Mouse (Mus musculus) liver, embryonic 12.5 days (tissue): ENCODE measurements around the gene Asb5. TPM values are rescaled to one million over a fixed set of nuclear protein-coding genes. Genes with fewer than 3 reads are reported as not detected.

Experiments used
- ATAC-seq: fragments of 200-750 bp; cut with Nextera tagmentation; 2 replicates; pipeline ENCODE4 v1.8.0; 2017; ENCODE audit warnings: moderate number of reproducible peaks, mild to moderate bottlenecking, moderate library complexity
- H3K27ac ChIP-seq: fragments of 300-500 bp; sonication (generic); 2 replicates; pipeline ENCODE4 v1.5.1; 2016; ENCODE audit warnings: mild to moderate bottlenecking
- H3K27me3 ChIP-seq: fragments of 300-500 bp; sonication (generic); replicated peaks from 2 replicates; pipeline ENCODE4 v1.6.1; 2016; ENCODE audit warnings: mild to moderate bottlenecking, moderate library complexity
- H3K36me3 ChIP-seq: fragments of 300-500 bp; sonication (generic); 2 replicates; pipeline ENCODE4 v1.6.1; 2016; ENCODE audit warnings: mild to moderate bottlenecking, moderate library complexity
- H3K4me1 ChIP-seq: fragments of 300-500 bp; sonication (generic); 2 replicates; pipeline ENCODE4 v1.6.1; 2016
- H3K4me2 ChIP-seq: fragments of 300-500 bp; sonication (generic); 2 replicates; pipeline ENCODE4 v1.6.1; 2016; ENCODE audit warnings: mild to moderate bottlenecking, moderate library complexity
- H3K4me3 ChIP-seq: fragments of 300-500 bp; sonication (generic); 2 replicates; pipeline ENCODE4 v1.5.1; 2016; ENCODE audit warnings: mild to moderate bottlenecking, moderate library complexity
- H3K9ac ChIP-seq: fragments of 300-500 bp; sonication (generic); 2 replicates; pipeline ENCODE4 v1.6.1; 2016; ENCODE audit warnings: mild to moderate bottlenecking, moderate library complexity
- H3K9me3 ChIP-seq: fragments of 300-500 bp; sonication (generic); replicated peaks from 2 replicates; pipeline ENCODE4 v1.6.1; 2016; ENCODE audit warnings: mild to moderate bottlenecking, moderate library complexity
- WGBS: fragments of 180-500 bp; shearing (Covaris S2); methylation state at CpG from one replicate; pipeline ENCODE4 v1.1.7; 2016; ENCODE audit not compliant: insufficient replicate concordance; 5-methylcytosine and 5-hydroxymethylcytosine counted together
- polyA plus RNA-seq: library from polyadenylated mRNA; unstranded; fragments of >200 nt; fragmentation: Nextera tagmentation; extraction: Ambion mirVana; gene quantifications from 2 replicates; pipeline ENCODE4 v1.2.1, GENCODE M21; 2016

Asb5 gene
- polyA plus RNA-seq, 1 experiment from 2014 or later, result 3.0 TPM

- Histone ChIP-seq H3K4me2 (no peak overlapping the region), H3K4me3 (no peak overlapping the region), H3K9ac (no peak overlapping the region), H3K27ac (no peak overlapping the region), H3K27me3 (no peaks in the 10 kb centered on the region), H3K4me1 (no peaks in the 10 kb centered on the region), H3K9me3 (no peaks in the 10 kb centered on the region), H3K36me3 (no peaks in the 10 kb centered on the region)
- ATAC-seq, result no peak
- WGBS, result 64% methylated on average over 6 of the region's 6 CpGs
Observed at GRCm38 (mm10) chr8:54548383-54548782, 19.0 kb downstream of the Asb5 start.

DNA sequence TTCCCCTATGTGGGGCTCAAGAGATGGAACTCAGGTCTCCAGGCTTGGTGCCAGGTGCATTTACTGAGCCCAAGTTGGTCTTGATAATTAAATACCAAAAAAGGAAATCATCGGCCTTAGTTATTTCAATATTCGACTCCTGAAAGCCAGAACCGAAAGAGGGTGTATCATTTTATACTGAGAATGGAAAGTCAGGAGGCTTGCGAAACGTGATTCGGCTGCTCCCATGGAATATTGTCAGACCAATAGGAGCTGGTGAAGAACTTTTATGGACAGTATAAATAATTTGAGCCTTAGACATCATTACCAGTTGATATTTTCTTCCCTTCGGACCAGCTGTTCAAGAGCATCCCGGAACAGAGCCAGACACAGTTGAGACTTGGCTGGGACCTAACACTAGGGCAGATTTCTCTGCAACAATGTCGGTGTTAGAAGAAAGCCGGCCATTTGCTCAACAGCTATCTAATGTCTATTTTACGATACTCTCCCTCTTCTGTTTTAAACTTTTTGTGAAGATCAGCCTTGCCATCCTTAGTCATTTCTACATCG lies 20.7 kb downstream of the Asb5 start:
- H3K4me1 ChIP-seq, result no peaks in the 10 kb centered on the region
- H3K9ac ChIP-seq, result no peak overlapping the region
- no peak for ATAC-seq
- no peak overlapping the region for H3K27ac ChIP-seq
- H3K4me2 ChIP-seq, result no peak overlapping the region
- WGBS, result 81% methylated on average over 12 of the region's 12 CpGs
- H3K36me3 ChIP-seq, result no peaks in the 10 kb centered on the region
- H3K27me3 ChIP-seq, result no peaks in the 10 kb centered on the region
- no peak overlapping the region for H3K4me3 ChIP-seq
- no peaks in the 10 kb centered on the region for H3K9me3 ChIP-seq

DNA sequence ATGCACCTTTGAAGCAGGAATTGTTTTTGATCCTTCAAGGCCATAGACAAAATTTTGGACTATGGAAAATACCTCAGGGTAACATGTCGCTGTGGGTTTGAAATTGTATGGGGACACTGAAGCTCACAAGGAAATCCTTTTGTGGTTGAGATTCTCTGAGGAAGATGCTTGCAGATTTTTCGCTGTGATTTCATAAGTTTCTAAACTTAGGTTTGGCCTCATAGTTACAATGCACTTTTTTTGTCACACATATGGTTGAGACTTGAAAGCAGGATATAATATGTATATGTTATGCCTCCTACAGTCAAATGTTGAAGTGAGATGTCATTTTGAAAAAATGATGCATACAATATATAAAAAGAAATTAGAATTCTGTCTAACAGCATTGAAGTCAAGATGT lies 25.5 kb downstream of the Asb5 start:
- Histone ChIP-seq H3K4me1 (no peaks in the 10 kb centered on the region), H3K27me3 (no peaks in the 10 kb centered on the region), H3K4me3 (no peak overlapping the region), H3K27ac (no peak overlapping the region), H3K4me2 (no peak overlapping the region), H3K36me3 (no peaks in the 10 kb centered on the region), H3K9ac (no peak overlapping the region), H3K9me3 (no peaks in the 10 kb centered on the region)
- ATAC-seq, result no peak
- 50% methylated on average over 2 of the region's 2 CpGs for WGBS

- H3K4me1 ChIP-seq, result peaks cover 6% of the 10 kb centered on the region; the same call in 1 of the 2 replicates
- H3K9me3 ChIP-seq, result no peaks in the 10 kb centered on the region
- no peaks in the 10 kb centered on the region for H3K27me3 ChIP-seq
- ATAC-seq, result no peak
- 31% methylated on average over 4 of the region's 4 CpGs for WGBS
- no peak overlapping the region for H3K4me3 ChIP-seq
- no peaks in the 10 kb centered on the region for H3K36me3 ChIP-seq
- H3K4me2 ChIP-seq, result no peak overlapping the region
- no peak overlapping the region for H3K27ac ChIP-seq
- no peak overlapping the region for H3K9ac ChIP-seq
Observed at GRCm38 (mm10) chr8:54562137-54562536, 32.8 kb downstream of the Asb5 start.

DNA sequence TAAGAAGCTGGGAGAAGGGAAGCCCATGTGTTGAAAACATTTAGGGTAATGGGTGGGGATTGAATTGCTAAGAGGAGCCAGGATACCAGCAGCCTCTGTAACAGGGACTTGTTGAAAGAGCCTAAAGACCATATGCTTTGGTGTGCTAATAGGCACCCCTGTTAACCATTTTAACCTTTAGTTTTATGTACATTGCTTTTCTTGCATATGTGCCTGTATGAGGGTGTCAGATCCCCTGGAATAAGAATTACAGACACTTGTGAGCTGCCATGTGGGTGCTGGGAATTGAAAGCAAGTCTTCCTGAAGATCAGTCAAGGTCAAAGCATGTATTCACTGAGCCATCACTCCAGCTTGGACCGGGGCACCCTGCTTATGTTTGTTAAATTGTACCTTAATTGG lies 35.8 kb downstream of the Asb5 start:
- H3K9me3 ChIP-seq, result no peaks in the 10 kb centered on the region
- H3K4me2 ChIP-seq, result no peak overlapping the region
- no peak overlapping the region for H3K27ac ChIP-seq
- no peak overlapping the region for H3K4me3 ChIP-seq
- H3K36me3 ChIP-seq, result no peaks in the 10 kb centered on the region
- 85% methylated on average over 1 of the region's 1 CpGs for WGBS
- peaks cover 6% of the 10 kb centered on the region; the same call in 1 of the 2 replicates for H3K4me1 ChIP-seq
- no peaks in the 10 kb centered on the region for H3K27me3 ChIP-seq
- ATAC-seq, result no peak
- no peak overlapping the region for H3K9ac ChIP-seq

GRCm38 (mm10) chr8:54565603-54566260 lies 36.4 kb downstream of the Asb5 start:
- Histone ChIP-seq H3K4me2 (no peak overlapping the region), H3K36me3 (no peaks in the 10 kb centered on the region), H3K27ac (no peak overlapping the region), H3K9me3 (no peaks in the 10 kb centered on the region), H3K4me3 (no peak overlapping the region), H3K27me3 (no peaks in the 10 kb centered on the region), H3K4me1 (peaks cover 6% of the 10 kb centered on the region; the same call in 1 of the 2 replicates), H3K9ac (no peak overlapping the region)
- WGBS, result 66% methylated on average over 7 of the region's 7 CpGs
- no peak for ATAC-seq

DNA sequence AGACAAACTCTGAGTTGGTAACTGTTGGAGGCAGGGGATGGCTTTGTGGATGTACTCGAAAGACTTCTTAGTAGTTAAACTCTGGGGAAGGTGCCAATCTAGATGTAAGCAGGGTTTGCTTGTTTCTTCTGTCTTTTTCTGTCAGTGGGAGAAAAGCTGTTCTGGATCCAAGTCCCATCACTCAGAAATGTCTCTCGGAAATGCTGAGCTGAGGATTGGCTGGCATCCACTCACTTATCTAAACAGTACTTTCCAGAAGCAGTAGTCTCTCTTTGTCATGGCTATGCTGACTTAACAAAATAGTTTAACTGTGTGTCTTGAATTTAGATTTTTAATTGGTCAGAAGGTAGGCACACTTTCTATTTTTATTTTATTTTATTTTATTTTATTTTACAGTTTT lies 37.8 kb downstream of the Asb5 start:
- no peak overlapping the region for H3K4me2 ChIP-seq
- H3K27ac ChIP-seq, result no peak overlapping the region
- no peaks in the 10 kb centered on the region for H3K27me3 ChIP-seq
- H3K36me3 ChIP-seq, result no peaks in the 10 kb centered on the region
- no peak overlapping the region for H3K4me3 ChIP-seq
- H3K9me3 ChIP-seq, result no peaks in the 10 kb centered on the region
- no peak overlapping the region for H3K9ac ChIP-seq
- no peaks in the 10 kb centered on the region for H3K4me1 ChIP-seq
- ATAC-seq, result no peak
- 55% methylated on average over 2 of the region's 2 CpGs for WGBS

DNA sequence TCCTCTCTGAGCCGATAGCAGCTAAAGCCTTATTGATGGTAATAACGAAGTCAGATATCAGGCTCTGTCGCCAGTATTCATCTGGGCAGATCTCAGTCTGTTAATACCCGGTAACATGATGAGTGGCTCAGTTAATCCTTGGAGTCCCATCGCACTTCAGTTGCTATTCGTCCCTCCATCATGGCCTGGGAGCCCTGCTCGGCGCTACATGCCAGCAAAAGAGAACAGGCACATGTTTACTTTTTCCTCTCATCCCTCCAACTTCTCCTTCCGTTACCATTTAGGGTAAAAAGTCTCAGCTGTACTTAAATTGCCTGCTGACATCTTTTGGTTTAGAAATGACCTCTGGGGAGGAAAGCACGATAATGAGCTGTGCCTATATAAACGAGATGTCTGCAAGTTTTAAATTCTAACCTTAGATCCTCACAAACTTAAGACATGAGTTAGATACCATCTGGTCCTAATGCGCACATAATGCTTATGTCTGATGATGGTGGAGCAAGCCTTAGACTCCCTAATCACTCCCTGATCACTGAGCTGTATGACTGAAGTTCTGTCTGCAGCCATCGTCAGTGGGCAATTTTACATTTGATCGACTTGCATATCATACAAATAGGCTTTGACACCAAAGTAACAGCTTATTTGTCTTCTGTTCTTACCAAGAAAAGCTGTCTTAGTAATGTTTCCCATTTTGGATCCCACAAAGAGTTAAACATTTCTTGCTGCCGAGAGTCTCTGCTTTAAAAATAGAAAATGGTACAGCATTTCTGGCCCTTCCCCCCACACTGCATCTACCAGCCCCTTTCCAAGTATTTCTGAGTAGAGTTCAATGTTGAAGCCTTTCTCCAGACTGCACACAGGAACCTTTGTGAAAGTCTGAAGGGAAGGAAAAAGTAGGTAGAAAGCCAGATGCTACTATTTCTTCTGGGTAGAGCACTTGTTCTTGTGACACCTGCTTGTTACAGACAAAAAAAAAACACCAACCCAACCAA lies 41.5 kb downstream of the Asb5 start:
- Histone ChIP-seq H3K27me3 (no peaks in the 10 kb centered on the region), H3K27ac (no peak overlapping the region), H3K9ac (no peak overlapping the region), H3K9me3 (no peaks in the 10 kb centered on the region), H3K4me3 (no peak overlapping the region), H3K36me3 (no peaks in the 10 kb centered on the region), H3K4me2 (no peak overlapping the region), H3K4me1 (no peaks in the 10 kb centered on the region)
- WGBS, result 69% methylated on average over 15 of the region's 15 CpGs
- ATAC-seq, result no peak

- H3K36me3 ChIP-seq, result no peaks in the 10 kb centered on the region
- no peaks in the 10 kb centered on the region for H3K27me3 ChIP-seq
- no peak overlapping the region for H3K27ac ChIP-seq
- H3K4me1 ChIP-seq, result 0 out of 2 replicates have a peak, but pooled peaks cover 4% of the 10 kb centered on the region
- ATAC-seq, result no peak
- no peaks in the 10 kb centered on the region for H3K9me3 ChIP-seq
- H3K9ac ChIP-seq, result no peak overlapping the region
- WGBS, result 50% methylated on average over 3 of the region's 3 CpGs
- H3K4me2 ChIP-seq, result no peak overlapping the region
- no peak overlapping the region for H3K4me3 ChIP-seq
Observed at GRCm38 (mm10) chr8:54581436-54581835, 52.1 kb downstream of the Asb5 start.

GRCm38 (mm10) chr8:54582886-54583285 lies 53.5 kb downstream of the Asb5 start:
- Histone ChIP-seq H3K27me3 (no peaks in the 10 kb centered on the region), H3K9ac (no peak overlapping the region), H3K4me1 (0 out of 2 replicates have a peak, but pooled peaks cover 4% of the 10 kb centered on the region), H3K4me3 (no peak overlapping the region), H3K4me2 (no peak overlapping the region), H3K36me3 (no peaks in the 10 kb centered on the region), H3K9me3 (no peaks in the 10 kb centered on the region), H3K27ac (no peak overlapping the region)
- whole genome bisulfite sequencing, result 42% methylated on average over 1 of the region's 1 CpGs
- ATAC-seq, result no peak

GRCm38 (mm10) chr8:54594634-54595033 lies 65.3 kb downstream of the Asb5 start:
- no peaks in the 10 kb centered on the region for H3K36me3 ChIP-seq
- H3K9ac ChIP-seq, result no peak overlapping the region
- ATAC-seq, result no peak
- no peak overlapping the region for H3K4me3 ChIP-seq
- no peaks in the 10 kb centered on the region for H3K4me1 ChIP-seq
- no peak overlapping the region for H3K27ac ChIP-seq
- no peaks in the 10 kb centered on the region for H3K27me3 ChIP-seq
- H3K9me3 ChIP-seq, result no peaks in the 10 kb centered on the region
- WGBS, result 75% methylated on average over 5 of the region's 5 CpGs
- H3K4me2 ChIP-seq, result no peak overlapping the region

- Histone ChIP-seq H3K9ac (no peak overlapping the region), H3K27me3 (no peaks in the 10 kb centered on the region), H3K36me3 (no peaks in the 10 kb centered on the region), H3K27ac (no peak overlapping the region), H3K4me3 (no peak overlapping the region), H3K4me2 (no peak overlapping the region), H3K9me3 (no peaks in the 10 kb centered on the region), H3K4me1 (peaks cover 6% of the 10 kb centered on the region)
- ATAC-seq, result no peak
- 58% methylated on average over 2 of the region's 2 CpGs for WGBS
Observed at GRCm38 (mm10) chr8:54596051-54596450, 66.7 kb downstream of the Asb5 start.
